Mouse (Mus musculus): ENCODE data around the gene Erh. TPM values are rescaled to one million over a fixed set of nuclear protein-coding genes. Genes with fewer than 3 reads are reported as not detected.

Gene Erh
- polyA plus RNA-seq, 1 experiment: 54.4 TPM

DNA sequence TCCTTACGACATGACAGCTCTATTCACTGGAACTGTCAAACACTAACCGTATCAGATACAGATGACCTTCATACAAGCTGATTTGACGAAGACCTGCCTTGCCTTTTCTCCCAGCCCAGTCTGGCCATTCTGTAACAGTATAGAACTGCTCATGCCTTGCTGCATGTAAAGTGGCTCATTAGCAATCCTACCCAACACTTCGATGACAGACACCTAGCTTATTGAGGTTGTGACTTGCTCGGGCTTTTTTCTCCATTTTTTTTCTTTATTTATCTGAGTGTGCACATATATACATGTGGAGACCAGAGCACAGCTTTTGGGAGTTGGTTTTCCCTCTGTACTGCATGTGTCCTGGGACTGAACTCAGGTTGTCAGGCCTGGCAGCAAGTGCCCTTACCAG is 12.4 kb downstream of the Erh start:
- DNase-seq: no peak
- Histone ChIP-seq H3K27ac (ENCODE audit: control insufficient read depth, insufficient read depth, low read length) (no peak overlapping the region), H3K36me3 (ENCODE audit: control insufficient read depth, insufficient read depth, low read length) (peaks cover 44% of the 10 kb centered on the region), H3K4me1 (replicated peaks; ENCODE audit: control insufficient read depth, insufficient read depth, low read length) (no peaks in the 10 kb centered on the region), H3K27me3 (ENCODE audit: control insufficient read depth, insufficient read depth, low read length) (no peaks in the 10 kb centered on the region), H3K4me3 (ENCODE audit: control insufficient read depth, insufficient read depth, low read length) (no peak overlapping the region)
- no peak for TF ChIP-seq CTCF (IDR thresholded peaks at IDR 0.05; ENCODE audit: borderline replicate concordance, control insufficient read depth, extremely low read depth, insufficient read depth, low read length, poor library complexity)
- TF ChIP-seq POLR2A (IDR thresholded peaks at IDR 0.05; ENCODE audit: control insufficient read depth, extremely low read depth, insufficient read depth, low read length, poor library complexity): no peak
- 96% methylated on average over 5 of the region's 5 CpGs for WGBS

- WGBS: 74% methylated on average over 5 of the region's 5 CpGs
- H3K4me3 ChIP-seq (ENCODE audit: control insufficient read depth, insufficient read depth, low read length): no peak overlapping the region
- no peak overlapping the region for H3K27ac ChIP-seq (ENCODE audit: control insufficient read depth, insufficient read depth, low read length)
- DNase-seq: no peak
- no peaks in the 10 kb centered on the region for H3K27me3 ChIP-seq (ENCODE audit: control insufficient read depth, insufficient read depth, low read length)
- TF ChIP-seq POLR2A (IDR thresholded peaks at IDR 0.05; ENCODE audit: control insufficient read depth, extremely low read depth, insufficient read depth, low read length, poor library complexity) (no peak), CTCF (IDR thresholded peaks at IDR 0.05; ENCODE audit: borderline replicate concordance, control insufficient read depth, extremely low read depth, insufficient read depth, low read length, poor library complexity) (no peak)
- H3K36me3 ChIP-seq (ENCODE audit: control insufficient read depth, insufficient read depth, low read length): no peaks in the 10 kb centered on the region
- no peaks in the 10 kb centered on the region for H3K4me1 ChIP-seq (replicated peaks; ENCODE audit: control insufficient read depth, insufficient read depth, low read length)
Observed at GRCm38 (mm10) chr12:80620501-80620900, 23.6 kb downstream of the Erh start.

GRCm38 (mm10) chr12:80615371-80616257 is 28.5 kb downstream of the Erh start:
- Histone ChIP-seq H3K27me3 (ENCODE audit: control insufficient read depth, insufficient read depth, low read length) (no peaks in the 10 kb centered on the region), H3K27ac (ENCODE audit: control insufficient read depth, insufficient read depth, low read length) (no peak overlapping the region), H3K4me3 (ENCODE audit: control insufficient read depth, insufficient read depth, low read length) (no peak overlapping the region), H3K4me1 (replicated peaks; ENCODE audit: control insufficient read depth, insufficient read depth, low read length) (no peaks in the 10 kb centered on the region), H3K36me3 (ENCODE audit: control insufficient read depth, insufficient read depth, low read length) (no peaks in the 10 kb centered on the region)
- DNase-seq: no peak
- 77% methylated on average over 7 of the region's 7 CpGs for WGBS
- no peak for TF ChIP-seq CTCF (IDR thresholded peaks at IDR 0.05; ENCODE audit: borderline replicate concordance, control insufficient read depth, extremely low read depth, insufficient read depth, low read length, poor library complexity)
- TF ChIP-seq POLR2A (IDR thresholded peaks at IDR 0.05; ENCODE audit: control insufficient read depth, extremely low read depth, insufficient read depth, low read length, poor library complexity): no peak

GRCm38 (mm10) chr12:80612113-80612791 is 31.9 kb downstream of the Erh start:
- 77% methylated on average over 9 of the region's 9 CpGs for whole genome bisulfite sequencing
- no peak for TF ChIP-seq CTCF (IDR thresholded peaks at IDR 0.05; ENCODE audit: borderline replicate concordance, control insufficient read depth, extremely low read depth, insufficient read depth, low read length, poor library complexity)
- TF ChIP-seq POLR2A (IDR thresholded peaks at IDR 0.05; ENCODE audit: control insufficient read depth, extremely low read depth, insufficient read depth, low read length, poor library complexity): no peak
- Histone ChIP-seq H3K36me3 (ENCODE audit: control insufficient read depth, insufficient read depth, low read length) (no peaks in the 10 kb centered on the region), H3K4me1 (replicated peaks; ENCODE audit: control insufficient read depth, insufficient read depth, low read length) (no peaks in the 10 kb centered on the region), H3K27ac (ENCODE audit: control insufficient read depth, insufficient read depth, low read length) (no peak overlapping the region), H3K4me3 (ENCODE audit: control insufficient read depth, insufficient read depth, low read length) (no peak overlapping the region), H3K27me3 (ENCODE audit: control insufficient read depth, insufficient read depth, low read length) (no peaks in the 10 kb centered on the region)
- DNase-seq: no peak

DNA sequence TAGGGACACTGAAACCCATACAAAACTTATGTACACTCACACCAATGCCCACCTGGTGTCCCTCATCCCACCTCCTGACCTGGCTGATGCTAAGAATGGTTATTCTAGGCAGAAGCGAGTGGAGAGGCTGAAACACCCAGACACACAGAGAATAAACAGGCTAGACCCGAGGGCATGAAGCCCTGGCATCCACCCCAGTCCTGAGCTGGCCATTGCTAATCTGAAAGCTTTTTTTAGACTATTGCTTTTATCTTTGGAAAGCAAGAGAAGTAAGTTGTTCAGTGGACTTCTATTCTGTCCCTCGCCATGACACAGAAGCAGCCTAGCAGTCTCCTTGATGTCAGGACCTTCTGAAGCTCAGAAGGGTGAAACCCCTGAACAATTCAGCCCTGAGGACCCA is 34.2 kb downstream of the Erh start:
- Histone ChIP-seq H3K4me1 (replicated peaks; ENCODE audit: control insufficient read depth, insufficient read depth, low read length) (no peaks in the 10 kb centered on the region), H3K4me3 (ENCODE audit: control insufficient read depth, insufficient read depth, low read length) (no peak overlapping the region), H3K27ac (ENCODE audit: control insufficient read depth, insufficient read depth, low read length) (no peak overlapping the region), H3K27me3 (ENCODE audit: control insufficient read depth, insufficient read depth, low read length) (no peaks in the 10 kb centered on the region), H3K36me3 (ENCODE audit: control insufficient read depth, insufficient read depth, low read length) (no peaks in the 10 kb centered on the region)
- no peak for TF ChIP-seq CTCF (IDR thresholded peaks at IDR 0.05; ENCODE audit: borderline replicate concordance, control insufficient read depth, extremely low read depth, insufficient read depth, low read length, poor library complexity)
- no peak for TF ChIP-seq POLR2A (IDR thresholded peaks at IDR 0.05; ENCODE audit: control insufficient read depth, extremely low read depth, insufficient read depth, low read length, poor library complexity)
- no peak for DNase-seq
- 82% methylated on average over 3 of the region's 3 CpGs for WGBS

DNA sequence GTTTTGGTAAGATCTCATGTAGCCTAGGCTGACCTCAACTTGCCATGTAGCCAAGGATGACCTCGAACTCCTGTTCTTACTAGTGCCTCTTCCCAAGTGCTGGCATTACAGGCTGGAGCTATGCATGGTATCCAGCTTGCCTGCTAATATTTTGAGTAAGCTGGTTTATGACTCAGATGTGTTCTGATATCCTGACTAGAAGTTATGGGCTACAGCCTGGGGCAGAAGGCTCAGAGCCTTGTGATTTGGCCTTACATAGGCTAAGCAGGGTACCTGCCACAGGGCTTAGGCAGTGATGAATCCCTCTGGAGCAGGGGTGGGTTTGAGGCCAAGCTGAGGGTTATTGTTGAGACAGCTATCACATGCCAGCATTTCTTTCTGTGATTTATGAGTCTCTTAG is 35.6 kb downstream of the Erh start:
- 86% methylated on average over 1 of the region's 1 CpGs for WGBS
- no peaks in the 10 kb centered on the region for H3K27me3 ChIP-seq (ENCODE audit: control insufficient read depth, insufficient read depth, low read length)
- no peaks in the 10 kb centered on the region for H3K36me3 ChIP-seq (ENCODE audit: control insufficient read depth, insufficient read depth, low read length)
- no peak overlapping the region for H3K27ac ChIP-seq (ENCODE audit: control insufficient read depth, insufficient read depth, low read length)
- no peaks in the 10 kb centered on the region for H3K4me1 ChIP-seq (replicated peaks; ENCODE audit: control insufficient read depth, insufficient read depth, low read length)
- H3K4me3 ChIP-seq (ENCODE audit: control insufficient read depth, insufficient read depth, low read length): no peak overlapping the region
- no peak for TF ChIP-seq CTCF (IDR thresholded peaks at IDR 0.05; ENCODE audit: borderline replicate concordance, control insufficient read depth, extremely low read depth, insufficient read depth, low read length, poor library complexity)
- no peak for TF ChIP-seq POLR2A (IDR thresholded peaks at IDR 0.05; ENCODE audit: control insufficient read depth, extremely low read depth, insufficient read depth, low read length, poor library complexity)
- DNase-seq: no peak

All from thymus, adult 2 months (tissue).